Mouse (Mus musculus) cortical plate, adult 2 months (tissue): ENCODE results near the gene Synj2. TPM values are rescaled to one million over a fixed set of nuclear protein-coding genes. Genes with fewer than 3 reads are reported as not detected.

Experiments
- H3K27ac ChIP-seq: fragments of 200-500 bp; 2 replicates; pipeline ENCODE4 v1.5.1; 2012; ENCODE audit warnings: low read length, control low read depth, inconsistent platforms; ENCODE audit not compliant: insufficient read depth
- H3K4me1 ChIP-seq: fragments of 200-500 bp; 2 replicates; pipeline ENCODE4 v1.6.1; 2011; ENCODE audit warnings: low read length; ENCODE audit not compliant: control insufficient read depth, insufficient read depth
- H3K4me3 ChIP-seq: fragments of 200-500 bp; 2 replicates; pipeline ENCODE4 v1.5.1; 2011; ENCODE audit warnings: mild to moderate bottlenecking, low read length, control low read depth; ENCODE audit not compliant: insufficient read depth
- CTCF ChIP-seq: fragments of 200-500 bp; IDR thresholded peaks from 2 replicates; pipeline ENCODE4 v1.5.1; 2011; ENCODE audit warnings: mild to moderate bottlenecking, control low read depth, low read length; ENCODE audit not compliant: insufficient read depth; ENCODE audit errors: extremely low read depth
- POLR2A ChIP-seq: fragments of 200-500 bp; IDR thresholded peaks from 2 replicates; pipeline ENCODE4 v1.6.1; 2011; ENCODE audit warnings: mild to moderate bottlenecking, low read length, control low read depth; ENCODE audit not compliant: insufficient read depth; ENCODE audit errors: extremely low read depth
- polyA plus RNA-seq: library from polyadenylated mRNA; depleted of rRNA; stranded (reverse); fragments of >200 nt; gene quantifications from 2 replicates; pipeline ENCODE4 v1.2.3, GENCODE M21; 2012

Synj2 gene
- polyA plus RNA-seq, 1 experiment, result 37.7 TPM

DNA sequence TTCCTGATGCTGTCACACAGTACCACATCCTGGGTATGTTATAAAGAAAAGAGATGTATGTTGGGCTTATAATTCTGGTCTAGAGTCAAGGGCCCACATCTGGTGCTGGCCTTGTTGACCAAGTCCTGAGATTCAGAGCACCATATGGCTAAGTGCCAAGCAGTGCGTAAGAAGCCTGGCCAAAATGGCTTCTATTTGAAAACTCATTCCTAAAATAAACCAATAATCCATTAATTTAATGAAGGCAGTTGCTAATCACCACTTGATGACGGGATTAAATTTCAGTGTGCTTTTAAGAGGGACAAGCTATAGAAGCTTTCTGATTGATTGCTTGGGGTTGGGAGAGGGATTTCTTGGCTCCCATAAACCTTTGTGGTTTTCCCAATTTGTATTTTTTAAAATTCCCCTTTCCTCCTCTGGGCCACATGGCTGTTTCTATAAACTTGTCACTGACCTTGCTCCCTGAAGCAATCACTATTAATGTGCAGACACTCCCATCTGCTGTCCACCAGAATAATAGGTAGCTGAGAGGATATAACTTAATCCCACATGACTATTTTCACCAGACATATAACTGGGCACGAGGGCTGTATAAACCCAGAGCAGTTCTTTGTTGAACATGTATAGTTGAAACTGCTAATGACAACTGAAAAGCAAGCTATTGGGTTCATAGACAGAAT lies 52.6 kb downstream of the Synj2 start:
- Histone ChIP-seq H3K4me1 (peaks cover 6% of the 10 kb centered on the region), H3K4me3 (no peak overlapping the region), H3K27ac (no peak overlapping the region)
- no peak for TF ChIP-seq CTCF
- no peak for TF ChIP-seq POLR2A

- H3K27ac ChIP-seq, result 0 out of 2 replicates have a peak overlapping the region, but pooled peaks have one; percentile 2
These were observed 53.5 kb downstream of the Synj2 start for GRCm38 (mm10) chr17:5994606-5995005.

GRCm38 (mm10) chr17:5996589-5996988 lies 55.5 kb downstream of the Synj2 start:
- no peak overlapping the region for H3K27ac ChIP-seq
- TF ChIP-seq POLR2A, result no peak
- TF ChIP-seq CTCF, result no peak
- H3K4me3 ChIP-seq, result no peak overlapping the region
- H3K4me1 ChIP-seq, result peaks cover 11% of the 10 kb centered on the region

More at GRCm38 (mm10) chr17:5994606-5995005, 53.5 kb downstream of the Synj2 start:
- no peak overlapping the region for H3K4me3 ChIP-seq
- no peak for TF ChIP-seq POLR2A
- no peak for TF ChIP-seq CTCF
- H3K4me1 ChIP-seq, result peaks cover 6% of the 10 kb centered on the region

GRCm38 (mm10) chr17:5997380-5998234 lies 56.5 kb downstream of the Synj2 start:
- no peak overlapping the region for H3K4me3 ChIP-seq
- peak overlapping the region; percentile 15; the same call in 1 of the 2 replicates for H3K27ac ChIP-seq
- TF ChIP-seq CTCF (no peak), POLR2A (no peak)
- peaks cover 11% of the 10 kb centered on the region for H3K4me1 ChIP-seq

GRCm38 (mm10) chr17:5998235-5998500 lies 57.1 kb downstream of the Synj2 start:
- TF ChIP-seq CTCF, result no peak
- no peak for TF ChIP-seq POLR2A
- H3K4me3 ChIP-seq, result no peak overlapping the region
- H3K27ac ChIP-seq, result no peak overlapping the region
- peaks cover 11% of the 10 kb centered on the region for H3K4me1 ChIP-seq

GRCm38 (mm10) chr17:5999039-5999543 lies 58.0 kb downstream of the Synj2 start:
- H3K4me1 ChIP-seq, result peaks cover 10% of the 10 kb centered on the region
- TF ChIP-seq CTCF (no peak), POLR2A (no peak)
- H3K27ac ChIP-seq, result no peak overlapping the region
- no peak overlapping the region for H3K4me3 ChIP-seq

DNA sequence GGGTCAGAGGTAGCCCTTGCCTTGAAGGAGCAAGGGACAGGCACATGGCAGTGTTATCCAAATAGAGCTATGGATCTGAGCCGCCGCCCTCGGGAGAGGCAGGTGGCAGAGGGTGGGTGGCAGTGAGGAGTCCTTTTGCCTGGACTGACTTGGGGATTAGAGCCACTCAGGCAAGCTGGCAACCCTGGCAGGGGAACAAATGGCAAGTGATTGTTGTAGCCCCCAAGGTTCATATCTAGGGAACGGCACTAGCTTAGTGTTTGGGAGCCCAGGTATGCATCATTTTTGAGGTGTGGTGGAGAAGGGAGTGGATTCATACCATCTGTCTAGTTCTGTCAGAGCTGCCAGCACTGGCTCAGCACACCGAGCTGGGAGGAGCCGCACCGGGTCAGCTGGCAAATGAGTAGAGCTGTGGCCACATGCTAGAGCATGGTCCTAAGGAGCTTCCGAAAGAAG lies 59.8 kb downstream of the Synj2 start:
- no peak overlapping the region for H3K27ac ChIP-seq
- no peak overlapping the region for H3K4me3 ChIP-seq
- H3K4me1 ChIP-seq, result peaks cover 10% of the 10 kb centered on the region
- TF ChIP-seq POLR2A, result no peak
- no peak for TF ChIP-seq CTCF

DNA sequence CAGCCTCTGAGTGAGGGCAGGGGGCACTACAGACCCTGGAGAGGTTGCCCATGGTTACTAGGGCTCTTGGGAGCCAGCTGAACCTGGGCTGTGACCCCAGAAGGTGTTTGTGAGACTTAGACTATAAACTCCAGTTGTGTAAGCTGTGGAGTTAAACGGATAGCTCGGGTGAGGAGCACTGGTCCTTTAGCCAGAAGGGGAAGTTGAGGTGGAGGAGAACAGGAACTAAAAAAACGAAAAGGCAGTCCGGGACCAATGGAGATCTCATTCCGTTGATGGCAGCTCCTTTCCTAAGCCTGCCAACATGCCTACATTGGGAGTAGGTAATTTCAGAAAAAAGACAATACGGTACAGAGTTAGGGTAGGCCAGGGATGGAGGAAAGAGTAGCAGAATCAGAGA lies 60.3 kb downstream of the Synj2 start:
- H3K27ac ChIP-seq, result no peak overlapping the region
- peaks cover 12% of the 10 kb centered on the region for H3K4me1 ChIP-seq
- no peak overlapping the region for H3K4me3 ChIP-seq
- TF ChIP-seq CTCF, result no peak
- no peak for TF ChIP-seq POLR2A

DNA sequence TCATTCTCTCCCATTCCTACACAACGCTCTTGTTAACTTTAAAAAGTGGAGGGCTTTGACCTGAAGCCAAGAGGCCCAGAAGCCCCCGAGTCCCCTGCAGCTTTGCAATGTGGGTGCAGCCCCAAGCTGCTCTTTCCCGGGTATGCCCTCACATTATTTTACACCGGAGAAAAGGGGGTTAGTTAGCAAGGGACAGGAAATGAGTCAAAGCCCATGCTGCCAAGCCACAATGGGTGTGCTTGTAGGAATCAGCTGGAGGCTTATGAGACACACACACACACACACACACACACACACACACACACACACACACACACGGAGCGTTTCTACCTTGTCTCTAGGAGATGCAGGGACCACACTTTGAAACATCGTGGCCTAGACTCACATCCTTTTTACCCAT lies 60.8 kb downstream of the Synj2 start:
- Histone ChIP-seq H3K27ac (no peak overlapping the region), H3K4me1 (peaks cover 14% of the 10 kb centered on the region), H3K4me3 (no peak overlapping the region)
- TF ChIP-seq CTCF (no peak), POLR2A (no peak)
